Mouse (Mus musculus): Measurements from ENCODE around the gene Rbm5.

The Rbm5 gene

DNA sequence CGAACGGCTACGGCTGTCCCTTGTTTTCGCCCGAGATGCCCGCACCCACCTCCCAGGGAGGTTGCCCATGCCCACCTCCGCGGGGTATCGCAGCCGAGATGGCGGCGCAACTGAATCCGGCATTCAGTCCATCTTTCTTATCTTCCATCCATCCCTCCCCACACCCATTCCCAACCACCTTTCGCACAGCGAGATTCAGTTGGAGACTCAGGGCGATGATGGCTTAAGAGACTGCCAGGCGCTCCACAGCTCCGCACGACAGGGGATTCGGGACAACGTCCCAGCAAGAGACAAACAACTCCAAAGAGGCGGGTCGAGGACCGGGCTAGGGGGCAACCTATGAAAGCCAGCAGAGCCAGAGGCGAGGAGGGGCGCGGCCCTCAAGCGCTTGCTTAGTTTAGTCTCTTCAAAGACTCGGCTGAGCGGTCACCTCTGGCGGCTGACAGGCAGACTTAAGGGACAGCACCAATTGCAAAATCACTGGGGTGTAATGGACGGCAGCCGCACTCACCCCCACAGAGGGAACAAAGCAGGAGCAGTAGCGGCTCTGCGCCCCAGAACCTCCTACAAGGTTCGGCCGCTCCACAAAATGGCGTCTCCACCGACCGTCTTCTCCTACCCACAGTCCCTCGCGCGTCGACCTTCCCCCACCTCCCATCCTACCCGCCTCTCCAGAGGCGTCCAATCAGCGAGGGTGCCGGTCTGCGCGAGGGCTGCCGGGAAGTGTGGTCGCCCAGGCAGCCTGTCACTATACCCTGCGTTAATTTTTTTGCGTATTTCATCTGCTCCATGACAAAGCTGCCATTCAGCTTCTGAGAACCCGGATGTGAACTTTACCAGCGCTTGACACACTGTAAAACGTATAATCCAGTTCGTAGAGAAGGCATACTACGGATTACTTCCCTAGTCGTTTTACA, at the start of gene Rbm5:
Gene Rbm5 (minus strand): TSS at position 623 of the 917 bp plus-strand sequence.
- DNase-seq: peak; percentile 94 to 98

- no peak for DNase-seq
Observed at GRCm38 (mm10) chr9:107812132-107812531, 41.3 kb upstream of the Rbm5 start.

DNA sequence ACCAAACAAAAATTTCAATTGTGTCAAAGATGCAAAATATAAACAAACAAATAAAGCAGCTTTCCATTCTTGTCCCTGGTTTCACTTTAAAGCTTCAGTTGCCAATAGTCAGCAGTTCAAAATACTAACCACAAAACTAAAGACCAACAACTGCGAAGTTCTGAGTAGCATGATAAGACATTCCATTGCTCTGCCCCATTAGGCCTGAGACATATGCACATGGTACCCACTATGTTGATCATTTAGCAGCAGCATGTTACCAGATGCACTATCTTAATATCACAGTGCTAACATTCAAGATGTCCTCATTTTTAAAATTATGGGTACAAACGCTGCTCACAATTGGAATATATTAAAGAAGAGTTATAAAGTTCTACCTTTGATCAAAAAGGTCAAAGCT, 40.2 kb upstream of the Rbm5 start:
- DNase-seq: no peak

- DNase-seq: no peak
Observed at GRCm38 (mm10) chr9:107791714-107792113, 20.9 kb upstream of the Rbm5 start.

- DNase-seq: no peak
Observed at GRCm38 (mm10) chr9:107782536-107783203, 11.9 kb upstream of the Rbm5 start.

DNA sequence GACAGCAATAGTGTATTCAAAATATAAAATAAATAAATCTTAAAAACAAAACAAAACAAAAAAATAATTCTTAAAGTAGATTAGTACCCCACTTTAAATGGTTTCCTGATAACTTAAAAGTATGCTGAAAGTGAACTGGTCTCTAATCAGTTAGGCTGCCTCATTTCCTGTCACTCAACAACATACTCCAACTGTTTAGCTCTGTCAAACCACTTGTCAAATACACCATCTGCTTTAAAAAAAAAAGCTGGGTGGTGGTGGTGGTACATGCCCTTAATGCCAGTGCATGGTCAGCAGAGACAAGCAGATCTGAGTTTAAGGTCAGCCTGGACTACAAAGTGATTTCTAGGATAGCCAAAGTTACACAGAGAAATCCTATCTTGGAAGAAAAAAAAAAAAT, 6.0 kb upstream of the Rbm5 start:
- no peak for DNase-seq

GRCm38 (mm10) chr9:107774411-107774810, 3.6 kb upstream of the Rbm5 start:
- DNase-seq: no peak

DNA sequence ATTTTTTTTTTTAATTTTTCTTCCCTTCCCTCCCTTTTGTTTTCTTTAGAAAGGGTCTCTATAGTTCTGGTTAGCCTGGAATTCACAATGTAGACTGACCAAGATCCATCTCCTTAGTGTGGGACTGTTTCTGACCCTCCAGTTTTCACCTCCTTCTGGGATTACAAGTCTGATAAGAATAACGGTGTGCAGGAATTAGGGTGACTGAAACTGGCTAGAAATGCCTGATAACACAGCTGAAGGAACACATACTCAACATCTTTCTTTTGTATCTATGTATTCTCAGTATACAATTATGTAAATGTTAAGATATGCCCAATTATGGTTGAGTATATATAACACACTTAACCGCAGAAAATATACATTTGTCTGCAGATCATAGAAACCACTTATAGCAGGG, 986 bp upstream of the Rbm5 start:
- DNase-seq: no peak

DNA sequence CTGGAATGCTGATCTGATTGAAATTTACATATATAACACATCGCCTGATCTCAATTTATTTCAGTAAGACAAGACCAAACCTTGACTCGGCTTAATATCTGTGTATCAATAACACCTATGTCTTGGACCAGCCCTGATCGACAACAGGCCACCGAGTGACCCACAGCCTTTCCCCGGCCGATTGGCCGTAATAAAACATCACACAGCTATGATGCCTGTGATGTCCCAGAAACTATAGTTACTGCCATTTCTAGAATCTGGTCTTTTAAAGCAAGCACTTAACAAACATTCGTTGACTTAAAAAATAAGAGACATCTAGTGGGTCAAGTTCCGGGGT, 791 bp downstream of the Rbm5 start:
- no peak for DNase-seq

- no peak for DNase-seq
Observed at GRCm38 (mm10) chr9:107769445-107770000, 1.3 kb downstream of the Rbm5 start.

DNA sequence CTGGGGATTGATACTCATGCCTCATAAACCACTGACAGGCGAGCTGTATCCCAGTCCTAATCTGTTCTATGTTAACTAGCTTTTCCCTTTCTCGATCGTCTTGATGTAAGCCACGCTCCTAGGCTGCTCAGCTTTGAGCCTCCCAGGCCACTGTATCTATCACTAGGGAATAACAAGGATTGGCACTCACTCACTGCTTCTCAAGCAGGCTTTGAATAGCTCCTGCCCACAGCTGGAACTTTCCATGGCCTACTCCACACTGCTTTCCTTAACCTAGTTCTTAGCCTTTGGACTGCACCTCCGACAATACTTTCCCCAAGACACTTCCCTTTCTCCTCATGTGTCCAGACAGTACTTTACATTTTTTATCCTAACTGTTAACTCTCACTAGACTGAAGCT, 1.9 kb downstream of the Rbm5 start:
- peak; percentile 14 to 35 for DNase-seq

GRCm38 (mm10) chr9:107759593-107759992, 11.2 kb downstream of the Rbm5 start:
- no peak for DNase-seq

DNA sequence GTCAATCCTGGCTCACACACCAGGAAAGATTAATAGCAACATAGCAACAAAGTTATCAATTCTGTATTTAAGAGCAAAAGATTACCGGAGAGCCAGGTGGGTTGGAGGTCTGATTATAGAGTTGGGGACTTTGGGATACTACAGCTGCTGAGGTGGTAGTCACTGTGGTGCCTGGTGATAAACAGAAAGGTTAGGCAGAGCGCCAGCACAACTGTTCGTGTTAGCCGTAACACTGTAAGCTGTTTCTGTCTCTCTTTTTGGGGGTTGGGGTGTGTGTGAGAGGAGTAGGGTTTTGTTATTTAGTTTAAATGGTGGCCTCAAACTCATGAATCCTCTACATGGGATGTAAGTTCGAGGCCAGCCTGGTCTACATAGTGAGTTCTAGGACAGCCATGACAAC, 20.4 kb downstream of the Rbm5 start:
- no peak for DNase-seq

DNA sequence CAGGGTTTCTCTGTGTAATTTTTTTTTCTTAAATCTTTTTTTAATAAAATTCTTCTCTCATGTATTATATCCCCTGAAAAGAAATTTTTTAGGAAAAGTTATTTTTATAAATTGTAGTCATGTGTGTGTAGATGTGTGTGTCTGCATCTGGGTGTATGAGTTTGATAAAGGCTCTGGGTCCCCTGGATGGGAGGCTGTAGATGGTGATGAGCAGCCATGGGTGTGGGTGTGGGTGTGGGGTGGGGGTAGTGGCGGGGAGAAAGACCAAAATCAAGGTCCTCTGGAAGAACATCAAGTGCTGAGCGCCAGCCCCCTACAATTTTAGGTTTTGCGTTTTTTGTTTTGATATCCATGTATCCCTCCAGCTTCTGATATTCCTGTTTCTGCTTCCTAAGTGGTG, 22.7 kb downstream of the Rbm5 start:
- no peak for DNase-seq

GRCm38 (mm10) chr9:107747310-107747709, 23.5 kb downstream of the Rbm5 start:
- no peak for DNase-seq

DNA sequence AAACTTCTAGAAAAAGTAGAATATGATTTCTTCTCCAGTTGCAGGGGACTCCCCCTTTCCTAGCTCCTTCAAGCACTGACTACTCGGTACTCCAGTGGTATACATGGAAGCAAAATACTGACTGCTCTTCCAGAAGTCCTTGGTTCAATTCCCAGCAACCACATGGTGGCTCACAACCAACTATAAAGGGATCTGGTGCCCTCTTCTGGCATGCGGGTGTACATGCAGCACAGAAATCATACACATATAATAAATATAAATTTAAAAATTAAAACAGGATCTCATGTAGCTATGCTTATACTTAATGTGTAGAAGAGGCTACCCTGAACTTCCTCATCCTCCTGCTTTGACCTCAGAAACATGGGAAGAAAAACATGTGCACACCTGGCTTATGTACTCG, 24.1 kb downstream of the Rbm5 start:
- DNase-seq: no peak

- no peak for DNase-seq
Observed at GRCm38 (mm10) chr9:107744061-107744460, 26.7 kb downstream of the Rbm5 start.

- DNase-seq: peak; percentile 54 to 69
Observed at GRCm38 (mm10) chr9:107738841-107739202, 32.0 kb downstream of the Rbm5 start.

DNA sequence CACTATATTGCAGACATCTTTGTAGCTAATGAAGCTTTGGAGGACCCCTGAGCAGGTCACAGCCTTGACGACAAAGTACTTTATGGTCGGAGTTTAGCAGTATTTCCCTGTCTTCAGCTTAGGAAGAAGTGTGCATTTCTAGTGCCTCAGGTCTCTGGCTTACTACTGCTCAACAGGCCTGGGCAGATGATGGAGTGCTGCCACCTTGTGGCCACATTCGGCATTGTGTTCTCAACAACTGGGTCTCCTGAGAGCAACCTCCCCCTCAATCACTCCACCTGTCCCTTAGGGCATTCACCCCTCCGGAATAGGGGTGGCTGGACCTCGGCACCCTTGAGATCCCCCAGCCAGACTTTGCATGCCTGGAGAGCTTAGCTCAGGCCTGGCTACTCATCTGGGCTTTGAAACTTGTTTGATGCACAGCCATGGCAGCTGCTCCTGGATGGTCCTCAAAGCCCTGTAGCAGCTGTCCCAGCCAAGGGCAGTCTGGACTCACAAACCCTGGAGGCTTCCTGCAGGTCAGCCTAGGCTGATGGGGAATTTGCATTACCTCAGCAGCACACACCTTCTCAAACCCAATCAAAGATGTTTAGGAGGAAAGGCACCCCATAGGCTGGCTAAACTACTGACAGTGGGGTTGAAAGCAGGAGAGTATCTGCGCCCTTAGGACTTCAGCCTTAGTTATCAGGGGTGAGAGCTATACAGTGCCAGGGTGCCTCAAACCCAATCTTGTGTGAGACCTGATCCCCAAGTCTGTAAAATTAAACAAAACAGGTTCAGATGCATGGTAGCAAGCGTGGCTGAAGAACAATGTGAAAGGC, 32.6 kb downstream of the Rbm5 start:
- peak; percentile 84 to 94 for DNase-seq

DNA sequence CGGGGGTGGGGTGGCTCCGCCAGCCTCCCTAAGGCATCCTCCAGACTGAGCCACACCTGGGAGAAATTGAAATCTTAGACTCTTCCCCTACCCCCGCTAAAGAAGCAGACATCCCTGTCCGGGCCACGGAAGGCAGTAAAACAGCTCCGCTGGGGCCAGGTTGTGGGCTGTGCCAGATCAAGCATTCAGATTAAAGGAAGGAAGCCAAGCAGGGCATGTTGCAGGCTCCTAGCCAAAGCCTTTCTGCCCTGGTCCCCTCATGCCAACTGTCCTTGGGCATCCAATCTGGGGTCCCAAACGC, 34.7 kb downstream of the Rbm5 start:
- DNase-seq: peak in 1 of 2 experiments; percentile 60

DNA sequence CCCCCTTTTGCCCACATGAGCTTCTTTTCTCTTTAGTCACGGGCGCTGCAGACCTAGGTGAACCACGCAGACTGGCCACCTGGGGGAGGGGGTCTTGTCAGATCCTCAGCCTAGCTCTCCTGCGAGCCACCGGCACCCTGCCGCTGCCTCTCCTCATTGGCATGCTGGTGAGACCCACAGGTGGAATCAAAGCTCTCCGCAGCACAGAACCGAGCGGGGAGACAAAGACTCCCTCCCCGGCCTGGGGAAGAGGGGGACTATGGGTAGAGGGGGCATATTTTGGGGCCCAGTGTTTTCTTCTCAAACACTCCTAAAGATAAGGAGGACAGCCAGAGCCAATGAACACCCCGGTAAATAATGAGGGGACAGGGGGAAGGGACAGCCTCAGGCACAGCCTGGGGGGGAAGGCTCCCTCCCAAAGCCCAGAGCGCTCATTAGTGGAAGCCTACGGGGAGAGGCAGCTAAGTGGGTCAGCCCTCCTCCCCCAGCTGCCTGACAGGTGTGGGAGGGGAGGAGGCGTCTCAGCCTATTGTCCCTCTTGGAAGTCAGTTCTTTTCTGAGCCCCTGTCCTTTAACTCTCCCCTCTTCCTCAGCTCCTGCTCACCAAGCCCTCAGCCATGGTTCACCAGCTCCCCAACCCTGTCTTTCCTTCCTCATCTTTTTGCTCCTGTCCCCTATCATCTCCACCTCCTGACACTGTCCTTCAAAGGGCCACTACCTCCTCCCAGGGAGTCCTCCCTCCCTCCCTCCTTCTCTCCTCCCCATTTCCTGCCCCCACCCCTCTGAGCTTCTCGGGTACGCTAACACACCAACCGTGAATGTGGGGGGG, 35.2 kb downstream of the Rbm5 start:
- no peak for DNase-seq

GRCm38 (mm10) chr9:107734567-107734971, 36.2 kb downstream of the Rbm5 start:
- no peak for DNase-seq

All from kidney, postnatal 25 days (tissue).